Mouse (Mus musculus) kidney, embryonic 16.5 days (tissue): Measurements from ENCODE around the gene Spata2. TPM values are rescaled to one million over a fixed set of nuclear protein-coding genes. Genes with fewer than 3 reads are reported as not detected.

Experiments
- ATAC-seq: fragments of 200-750 bp; cut with Nextera tagmentation; 2 replicates; pipeline ENCODE4 v1.8.0; 2017; ENCODE audit warnings: moderate TSS enrichment; ENCODE audit not compliant: low FRiP score, low TSS enrichment
- H3K27ac ChIP-seq: fragments of 300-500 bp; sonication (generic); 2 replicates; pipeline ENCODE4 v1.5.1; 2014; ENCODE audit warnings: low read length
- H3K27me3 ChIP-seq: fragments of 300-500 bp; sonication (generic); 2 replicates; pipeline ENCODE4 v1.6.1; 2014; ENCODE audit warnings: low read length, control low read depth, mixed read lengths; ENCODE audit not compliant: insufficient read depth
- H3K36me3 ChIP-seq: fragments of 300-500 bp; sonication (generic); 2 replicates; pipeline ENCODE4 v1.6.1; 2014; ENCODE audit warnings: low read length, control low read depth, mixed read lengths; ENCODE audit not compliant: insufficient read depth
- H3K4me1 ChIP-seq: fragments of 300-500 bp; sonication (generic); 2 replicates; pipeline ENCODE4 v1.6.1; 2014; ENCODE audit warnings: low read length, control low read depth, mixed read lengths; ENCODE audit not compliant: insufficient read depth
- H3K4me2 ChIP-seq: fragments of 300-500 bp; sonication (generic); replicated peaks from 2 replicates; pipeline ENCODE4 v1.6.1; 2014; ENCODE audit warnings: low read depth, low read length
- H3K4me3 ChIP-seq: fragments of 300-500 bp; sonication (generic); 2 replicates; pipeline ENCODE4 v1.5.1; 2014; ENCODE audit warnings: mild to moderate bottlenecking, low read length
- H3K9ac ChIP-seq: fragments of 300-500 bp; sonication (generic); replicated peaks from 2 replicates; pipeline ENCODE4 v1.6.1; 2014; ENCODE audit warnings: low read length
- H3K9me3 ChIP-seq: fragments of 300-500 bp; sonication (generic); 2 replicates; pipeline ENCODE4 v1.6.1; 2016; ENCODE audit warnings: low read length, control low read depth
- WGBS: fragments of 180-500 bp; shearing (Covaris S2); extraction: QIAGEN DNeasy Blood & Tissue Kit; methylation state at CpG from one replicate; pipeline ENCODE4 v1.1.7; 2014; 5-methylcytosine and 5-hydroxymethylcytosine counted together
- polyA plus RNA-seq: library from polyadenylated mRNA; unstranded; fragments of >200 nt; fragmentation: Nextera tagmentation; extraction: Ambion mirVana; gene quantifications from 2 replicates; pipeline ENCODE4 v1.2.1, GENCODE M21; 2015

Spata2 gene
- 18.3 and 21.2 TPM in 2 replicates for polyA plus RNA-seq

GRCm38 (mm10) chr2:167492713-167493636 lies at the start of gene Spata2:
Spata2 (minus strand) TSS chr2:167492887.
- peak; percentile 88 for ATAC-seq
- Histone ChIP-seq H3K4me3 (peak within 1 kb of the TSS; percentile 100), H3K4me2 (peak within 1 kb of the TSS; percentile 97), H3K27ac (peak within 1 kb of the TSS; percentile 99), H3K4me1 (peaks cover 20% of the 10 kb centered on the region), H3K36me3 (0 out of 2 replicates have a peak, but pooled peaks cover 3% of the 10 kb centered on the region), H3K9ac (peak within 1 kb of the TSS; percentile 95), H3K9me3 (no peaks in the 10 kb centered on the region), H3K27me3 (no peaks in the 10 kb centered on the region)
- WGBS = under 1% methylated on average over 63 of the region's 63 CpGs

GRCm38 (mm10) chr2:167542361-167542760 lies 49.7 kb upstream of the Spata2 start:
- peaks cover 71% of the 10 kb centered on the region for H3K4me1 ChIP-seq

GRCm38 (mm10) chr2:167541761-167542160 lies 49.1 kb upstream of the Spata2 start:
- peak overlapping the region; percentile 69 for H3K4me3 ChIP-seq
- peak overlapping the region; percentile 96 for H3K4me2 ChIP-seq
- H3K4me1 ChIP-seq = peaks cover 72% of the 10 kb centered on the region
- WGBS = 78% methylated on average over 12 of the region's 12 CpGs
- peaks cover 12% of the 10 kb centered on the region for H3K27me3 ChIP-seq
- peaks cover 9% of the 10 kb centered on the region; the same call in 1 of the 2 replicates for H3K36me3 ChIP-seq
- no peaks in the 10 kb centered on the region for H3K9me3 ChIP-seq
- ATAC-seq = no peak
- H3K27ac ChIP-seq = peak overlapping the region; percentile 66
- H3K9ac ChIP-seq = peak overlapping the region; percentile 78

More at GRCm38 (mm10) chr2:167542361-167542760, 49.7 kb upstream of the Spata2 start:
- peak overlapping the region; percentile 69 for H3K4me3 ChIP-seq
- WGBS = 55% methylated on average over 4 of the region's 4 CpGs
- H3K4me2 ChIP-seq = peak overlapping the region; percentile 96
- ATAC-seq = no peak
- H3K9ac ChIP-seq = peak overlapping the region; percentile 78; the same call in 1 of the 2 replicates
- H3K9me3 ChIP-seq = no peaks in the 10 kb centered on the region
- H3K27me3 ChIP-seq = peaks cover 7% of the 10 kb centered on the region; the same call in 1 of the 2 replicates
- H3K27ac ChIP-seq = peak overlapping the region; percentile 98
- peaks cover 9% of the 10 kb centered on the region; the same call in 1 of the 2 replicates for H3K36me3 ChIP-seq

GRCm38 (mm10) chr2:167541324-167541723 lies 48.6 kb upstream of the Spata2 start:
- Histone ChIP-seq H3K36me3 (peaks cover 9% of the 10 kb centered on the region; the same call in 1 of the 2 replicates), H3K4me3 (peak overlapping the region; percentile 69), H3K4me2 (peak overlapping the region; percentile 96), H3K9ac (peak overlapping the region; percentile 78), H3K27me3 (peaks cover 16% of the 10 kb centered on the region), H3K4me1 (peaks cover 68% of the 10 kb centered on the region), H3K27ac (peak overlapping the region; percentile 66), H3K9me3 (no peaks in the 10 kb centered on the region)
- 16% methylated on average over 6 of the region's 6 CpGs for WGBS
- ATAC-seq = no peak

GRCm38 (mm10) chr2:167540477-167541110 lies 47.9 kb upstream of the Spata2 start:
- Histone ChIP-seq H3K27me3 (peaks cover 19% of the 10 kb centered on the region), H3K27ac (peak overlapping the region; percentile 66), H3K4me1 (peaks cover 64% of the 10 kb centered on the region), H3K9ac (peak overlapping the region; percentile 78), H3K9me3 (no peaks in the 10 kb centered on the region), H3K4me2 (peak overlapping the region; percentile 96), H3K4me3 (peak overlapping the region; percentile 69), H3K36me3 (peaks cover 9% of the 10 kb centered on the region; the same call in 1 of the 2 replicates)
- no peak for ATAC-seq
- 30% methylated on average over 12 of the region's 12 CpGs for WGBS

GRCm38 (mm10) chr2:167539536-167540476 lies 47.1 kb upstream of the Spata2 start:
- WGBS = 19% methylated on average over 14 of the region's 14 CpGs
- Histone ChIP-seq H3K4me1 (peaks cover 64% of the 10 kb centered on the region), H3K27me3 (peaks cover 19% of the 10 kb centered on the region), H3K9me3 (no peaks in the 10 kb centered on the region), H3K4me3 (peak overlapping the region; percentile 69), H3K27ac (peak overlapping the region; percentile 66), H3K36me3 (peaks cover 9% of the 10 kb centered on the region; the same call in 1 of the 2 replicates), H3K4me2 (peak overlapping the region; percentile 96), H3K9ac (peak overlapping the region; percentile 78)
- ATAC-seq = no peak

- Histone ChIP-seq H3K4me1 (peaks cover 57% of the 10 kb centered on the region), H3K4me2 (peak overlapping the region; percentile 96), H3K9me3 (no peaks in the 10 kb centered on the region), H3K27me3 (peaks cover 19% of the 10 kb centered on the region), H3K36me3 (peaks cover 9% of the 10 kb centered on the region; the same call in 1 of the 2 replicates), H3K27ac (peak overlapping the region; percentile 65), H3K4me3 (peak overlapping the region; percentile 69), H3K9ac (peak overlapping the region; percentile 78)
- ATAC-seq = no peak
- WGBS = 22% methylated on average over 34 of the region's 34 CpGs
Observed at GRCm38 (mm10) chr2:167538671-167539306, 46.1 kb upstream of the Spata2 start.

- under 1% methylated on average over 58 of the region's 58 CpGs for WGBS
- Histone ChIP-seq H3K27me3 (peaks cover 19% of the 10 kb centered on the region), H3K4me3 (peak within 1 kb of the TSS; percentile 69), H3K27ac (peak within 1 kb of the TSS; percentile 65), H3K36me3 (peaks cover 9% of the 10 kb centered on the region; the same call in 1 of the 2 replicates), H3K4me1 (peaks cover 46% of the 10 kb centered on the region), H3K9me3 (no peaks in the 10 kb centered on the region), H3K4me2 (peak within 1 kb of the TSS; percentile 96), H3K9ac (peak within 1 kb of the TSS; percentile 78)
- ATAC-seq = peak; percentile 97
Observed at GRCm38 (mm10) chr2:167537476-167538297, 45.0 kb upstream of the Spata2 start, which contains the start of gene Snai1. Snai1 (plus strand) TSS chr2:167538195.
